Comparison of ENCODE assay signal across 9 mouse cellular contexts in genomic region chr11:117268304-117268956, GRCm38 (mm10).
DNase-seq lines count a peak whose midpoint lies in the region; ATAC-seq lines count a peak whose summit lies in the region.
"Had no signal": no experiment of that assay in that cellular context is flagged by ENCODE, and none has a peak within 500 bp of the region (broad histone marks: within the 10 kb centered on the region; RNA-seq: fewer than 3 reads in every experiment).

No protein-coding gene starts in this region.

- H3K27me3 ChIP-seq in midbrain, embryonic 10.5 days (ENCODE audit: low read depth, poor library complexity, severe bottlenecking), result peaks cover 17% of the 10 kb centered on the region
- no peaks in the 10 kb centered on the region; the same call in none of the 2 replicates for H3K27me3 ChIP-seq in midbrain, embryonic 16.5 days (ENCODE audit: control insufficient read depth, insufficient read depth, low read depth, low read length)
- H3K27me3 ChIP-seq in intestine, embryonic 16.5 days (replicated peaks; ENCODE audit: control insufficient read depth, insufficient read depth, low read length), result no peaks in the 10 kb centered on the region
- H3K27me3 ChIP-seq in stomach, embryonic 16.5 days (ENCODE audit: control insufficient read depth, insufficient read depth, low read length), result no peaks in the 10 kb centered on the region

- H3K9ac ChIP-seq in midbrain, embryonic 16.5 days (ENCODE audit: low read depth, low read length), result no peak overlapping the region
- H3K9ac ChIP-seq in intestine, embryonic 16.5 days (ENCODE audit: low read depth, low read length), result no peak overlapping the region
- peak overlapping the region; percentile 79 for H3K9ac ChIP-seq in stomach, embryonic 16.5 days (ENCODE audit: low read length)

- no peak for ATAC-seq in midbrain, embryonic 16.5 days
- no peak for ATAC-seq in intestine, embryonic 16.5 days
- ATAC-seq in stomach, embryonic 16.5 days (ENCODE audit: insufficient read depth, low FRiP score), result no peak

- 54% methylated on average over 10 of the region's 10 CpGs for WGBS in midbrain, embryonic 10.5 days
- 49% methylated on average over 10 of the region's 10 CpGs for WGBS in midbrain, embryonic 16.5 days
- 47% methylated on average over 10 of the region's 10 CpGs for WGBS in intestine, embryonic 16.5 days
- 40% methylated on average over 10 of the region's 10 CpGs for WGBS in stomach, embryonic 16.5 days

- peak overlapping the region; percentile 77 for H3K4me3 ChIP-seq in midbrain, embryonic 10.5 days
- no peak overlapping the region for H3K4me3 ChIP-seq in midbrain, embryonic 16.5 days (ENCODE audit: low read depth, low read length)
- H3K4me3 ChIP-seq in intestine, embryonic 16.5 days (ENCODE audit: low read length), result peak overlapping the region; percentile 69; the same call in 1 of the 2 replicates
- H3K4me3 ChIP-seq in stomach, embryonic 16.5 days (replicated peaks; ENCODE audit: low read length), result peak overlapping the region; percentile 66; the same call in 1 of the 2 replicates

- H3K4me2 ChIP-seq in midbrain, embryonic 16.5 days (ENCODE audit: low read length), result no peak overlapping the region
- H3K4me2 ChIP-seq in intestine, embryonic 16.5 days (ENCODE audit: low read depth, low read length), result peak overlapping the region; percentile 81
- peak overlapping the region; percentile 71 for H3K4me2 ChIP-seq in stomach, embryonic 16.5 days (ENCODE audit: low read depth, low read length)

- H3K9me3 ChIP-seq in midbrain, embryonic 10.5 days (replicated peaks), result no peaks in the 10 kb centered on the region
- H3K9me3 ChIP-seq in midbrain, embryonic 16.5 days (replicated peaks; ENCODE audit: control insufficient read depth, low read length, poor library complexity, severe bottlenecking), result no peaks in the 10 kb centered on the region
- H3K9me3 ChIP-seq in intestine, embryonic 16.5 days (ENCODE audit: control insufficient read depth, low read length), result no peaks in the 10 kb centered on the region
- H3K9me3 ChIP-seq in stomach, embryonic 16.5 days (replicated peaks; ENCODE audit: control insufficient read depth, low read length), result no peaks in the 10 kb centered on the region

- peak overlapping the region; percentile 96 for H3K27ac ChIP-seq in midbrain, embryonic 10.5 days (replicated peaks)
- H3K27ac ChIP-seq in midbrain, embryonic 16.5 days (ENCODE audit: low read length), result no peak overlapping the region
- peak overlapping the region; percentile 30; the same call in 1 of the 2 replicates for H3K27ac ChIP-seq in intestine, embryonic 16.5 days (ENCODE audit: low read length)
- H3K27ac ChIP-seq in stomach, embryonic 16.5 days (ENCODE audit: low read length), result peak overlapping the region; percentile 90

- peaks cover 25% of the 10 kb centered on the region for H3K36me3 ChIP-seq in midbrain, embryonic 10.5 days
- no peaks in the 10 kb centered on the region for H3K36me3 ChIP-seq in midbrain, embryonic 16.5 days (ENCODE audit: control insufficient read depth, insufficient read depth, low read length)
- no peaks in the 10 kb centered on the region for H3K36me3 ChIP-seq in intestine, embryonic 16.5 days (ENCODE audit: control insufficient read depth, insufficient read depth, low read length)
- H3K36me3 ChIP-seq in stomach, embryonic 16.5 days (ENCODE audit: control insufficient read depth, insufficient read depth, low read length), result no peaks in the 10 kb centered on the region

- peak; percentile 60 for DNase-seq in adrenal gland, postnatal 10 days
- DNase-seq in adrenal gland, postnatal 4 days (ENCODE audit: low spot score in 2 of 2), result no peak
- no peak for DNase-seq in midbrain, embryonic 10.5 days (ENCODE audit: low spot score)
- no peak for DNase-seq in ovary, adult 18-20 months (ENCODE audit: low spot score)
- DNase-seq in natural killer cell, adult 2 months (ENCODE audit: low spot score in 2 of 2), result no peak
- DNase-seq: kidney, adult 8-10 months had no signal

- H3K4me1 ChIP-seq in midbrain, embryonic 10.5 days, result peaks cover 92% of the 10 kb centered on the region
- H3K4me1 ChIP-seq in midbrain, embryonic 16.5 days (ENCODE audit: control insufficient read depth, insufficient read depth, low read length), result peaks cover 31% of the 10 kb centered on the region
- peaks cover 65% of the 10 kb centered on the region for H3K4me1 ChIP-seq in intestine, embryonic 16.5 days (ENCODE audit: control insufficient read depth, insufficient read depth, low read length)
- H3K4me1 ChIP-seq in stomach, embryonic 16.5 days (ENCODE audit: control insufficient read depth, insufficient read depth, low read length), result peaks cover 58% of the 10 kb centered on the region
